Mouse (Mus musculus): ENCODE measurements around the gene Tcp11l1. TPM values are rescaled to one million over a fixed set of nuclear protein-coding genes. Genes with fewer than 3 reads are reported as not detected.

Gene Tcp11l1
- total RNA-seq, 4 experiments from 2014 or later, result 8.4 to 10.7 (median 9.7) TPM

Other genes with a start within 250 kb of the Tcp11l1 start
- gene Hipk3, start 217.7 kb downstream of the Tcp11l1 start, total RNA-seq (2022), result 100 to 1,000 TPM; 217 to 250 (median 233) TPM
- gene Cstf3, start 121.6 kb downstream of the Tcp11l1 start, total RNA-seq (2022), result 10 to 100 TPM in 3 of 4 experiments, 1 to 10 TPM in 1; 8.9 to 15.3 (median 12.2) TPM
- not detected for gene Pin1rt1, start 4.2 kb upstream of the Tcp11l1 start, total RNA-seq (2022)
- 1 to 10 TPM in 3 of 4 experiments, under 1 TPM in 1; 0.57 to 1.8 (median 1.2) TPM for gene Depdc7, start 30.7 kb upstream of the Tcp11l1 start, total RNA-seq (2022)
- 10 to 100 TPM; 28.3 to 33.9 (median 31.1) TPM for gene Qser1, start 104.6 kb upstream of the Tcp11l1 start, total RNA-seq (2022)
- 1 to 10 TPM in 2 of 4 experiments, under 1 TPM in 2; 0.65 to 1.4 (median 0.99) TPM for gene Prrg4, start 137.7 kb upstream of the Tcp11l1 start, total RNA-seq (2022)
- gene Ccdc73, start 155.6 kb upstream of the Tcp11l1 start, total RNA-seq (2022), result 1 to 10 TPM; 3.7 to 5.6 (median 5.2) TPM